Comparison of ENCODE assay signal across 8 mouse cellular contexts in the genomic region with DNA sequence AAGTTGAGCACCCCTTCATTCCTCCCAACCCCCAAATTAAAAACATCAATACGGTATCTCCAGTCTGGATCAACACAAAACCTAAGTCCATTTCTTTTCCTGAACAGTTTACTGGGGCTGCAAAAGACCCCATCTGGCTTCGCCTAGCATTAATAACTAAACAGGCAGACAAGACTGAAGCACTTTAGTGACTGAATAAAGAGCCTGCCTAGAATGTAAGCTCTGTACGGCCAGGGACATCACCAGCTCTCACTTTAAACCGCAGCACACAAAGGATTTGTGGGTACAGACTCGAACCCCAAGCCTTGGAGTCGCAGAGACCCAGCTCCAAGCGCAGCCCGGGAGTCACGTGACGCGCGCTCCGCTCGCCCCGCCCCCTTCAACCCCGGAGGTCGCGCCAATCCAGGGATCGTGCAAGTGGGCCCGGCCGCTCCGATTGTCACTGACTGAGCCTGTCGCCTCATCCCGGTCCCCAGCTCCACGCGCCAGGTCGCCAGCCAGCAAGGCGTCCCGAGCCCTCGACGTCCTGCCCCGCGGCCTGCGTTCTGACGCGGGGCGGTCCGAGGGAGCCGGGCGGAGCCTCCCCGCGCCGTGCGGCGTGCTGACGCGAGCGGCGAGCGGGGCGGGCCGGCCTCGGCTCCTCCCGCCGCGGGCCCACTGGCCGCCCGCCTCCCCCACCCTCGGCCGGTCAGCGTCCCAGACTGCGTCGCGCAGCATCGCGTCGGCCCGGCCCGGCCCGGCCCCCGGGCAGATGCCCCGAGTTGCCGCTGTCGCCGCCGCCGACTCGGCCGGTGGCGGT. TPM values are rescaled to one million over a fixed set of nuclear protein-coding genes. Genes with fewer than 3 reads are reported as not detected.
DNase-seq lines count a peak whose midpoint lies in the region; ATAC-seq and TF ChIP-seq lines count a peak whose summit lies in the region.

Gene Ric1, plus strand, starts transcription at position 646 of the 799 bp plus-strand sequence.

- H3K4me2 ChIP-seq in forebrain, embryonic 16.5 days (ENCODE audit: low read length) = peak within 1 kb of the TSS; percentile 85
- H3K4me2 ChIP-seq in neural tube, embryonic 14.5 days (ENCODE audit: low read depth, low read length) = peak within 1 kb of the TSS; percentile 80

- peak; percentile 83 for DNase-seq in G1E (ENCODE audit: low spot score)
- peak; percentile 91 for DNase-seq in cerebellum, adult 11-12 months
- DNase-seq in heart, postnatal 25 days (ENCODE audit: low spot score) = peak; percentile 83
- peak; percentile 85 to 88 for DNase-seq in layer of hippocampus, adult 18-20 months (ENCODE audit: low spot score in 2 of 2)
- DNase-seq in lung, adult 18-20 months = peak; percentile 82 to 89

- peaks cover 10% of the 10 kb centered on the region for H3K36me3 ChIP-seq in G1E (replicated peaks)
- no peaks in the 10 kb centered on the region for H3K36me3 ChIP-seq in forebrain, embryonic 16.5 days (ENCODE audit: control insufficient read depth, insufficient read depth)
- H3K36me3 ChIP-seq in neural tube, embryonic 14.5 days (ENCODE audit: control insufficient read depth, insufficient read depth, low read length) = no peaks in the 10 kb centered on the region
- H3K36me3 ChIP-seq in testis, adult 2 months (ENCODE audit: control insufficient read depth, insufficient read depth, low read length) = no peaks in the 10 kb centered on the region; the same call in 1 of the 2 replicates

- H3K27ac ChIP-seq in forebrain, embryonic 16.5 days (ENCODE audit: low read length) = peak within 1 kb of the TSS; percentile 91
- H3K27ac ChIP-seq in neural tube, embryonic 14.5 days (ENCODE audit: low read depth, low read length) = peak within 1 kb of the TSS; percentile 96
- peak within 1 kb of the TSS; percentile 59 for H3K27ac ChIP-seq in testis, adult 2 months (ENCODE audit: control insufficient read depth, insufficient read depth, low read depth, low read length)

- H3K9ac ChIP-seq in forebrain, embryonic 16.5 days (replicated peaks; ENCODE audit: low read depth, low read length) = peak within 1 kb of the TSS; percentile 92
- peak within 1 kb of the TSS; percentile 86 for H3K9ac ChIP-seq in neural tube, embryonic 14.5 days (replicated peaks; ENCODE audit: low read depth, low read length)

- peak; percentile 67; the same call in 1 of the 2 replicates for TF ChIP-seq POLR2A in testis, adult 2 months (IDR thresholded peaks at IDR 0.05; ENCODE audit: control insufficient read depth, low read depth, low read length)

- intact Hi-C loops in heart, postnatal 25 days (cut with DNase I) = loop anchor here (2.0 to 10.0 kb wide), 2 partner anchors 41 to 283 kb away; partner anchors contain the start of gene 9930021J03Rik

- WGBS in forebrain, embryonic 16.5 days = under 1% methylated on average over 72 of the region's 80 CpGs
- WGBS in neural tube, embryonic 14.5 days = under 1% methylated on average over 56 of the region's 80 CpGs

- no peaks in the 10 kb centered on the region for H3K27me3 ChIP-seq in G1E (ENCODE audit: insufficient read depth, low read length)
- H3K27me3 ChIP-seq in forebrain, embryonic 16.5 days (replicated peaks; ENCODE audit: control insufficient read depth, insufficient read depth, low read length) = no peaks in the 10 kb centered on the region
- H3K27me3 ChIP-seq in neural tube, embryonic 14.5 days (ENCODE audit: control insufficient read depth, insufficient read depth, low read length) = no peaks in the 10 kb centered on the region
- H3K27me3 ChIP-seq in testis, adult 2 months (ENCODE audit: control insufficient read depth, insufficient read depth, low read length) = no peaks in the 10 kb centered on the region

- H3K4me1 ChIP-seq in G1E (ENCODE audit: insufficient read depth, low read depth, low read length) = peaks cover 20% of the 10 kb centered on the region
- peaks cover 14% of the 10 kb centered on the region for H3K4me1 ChIP-seq in forebrain, embryonic 16.5 days (replicated peaks; ENCODE audit: control insufficient read depth, insufficient read depth, low read length)
- H3K4me1 ChIP-seq in neural tube, embryonic 14.5 days (ENCODE audit: control insufficient read depth, insufficient read depth, low read length) = peaks cover 7% of the 10 kb centered on the region
- H3K4me1 ChIP-seq in testis, adult 2 months (ENCODE audit: control insufficient read depth, insufficient read depth, low read length) = peaks cover 7% of the 10 kb centered on the region

- H3K9me3 ChIP-seq in G1E (replicated peaks) = no peaks in the 10 kb centered on the region
- H3K9me3 ChIP-seq in forebrain, embryonic 16.5 days (ENCODE audit: control insufficient read depth, low read length) = no peaks in the 10 kb centered on the region
- H3K9me3 ChIP-seq in neural tube, embryonic 14.5 days (ENCODE audit: control insufficient read depth, low read length) = no peaks in the 10 kb centered on the region

- H3K4me3 ChIP-seq in G1E (ENCODE audit: low read depth, low read length) = peak within 1 kb of the TSS; percentile 91
- H3K4me3 ChIP-seq in forebrain, embryonic 16.5 days (replicated peaks; ENCODE audit: low read length) = peak within 1 kb of the TSS; percentile 92
- peak within 1 kb of the TSS; percentile 83 for H3K4me3 ChIP-seq in neural tube, embryonic 14.5 days (ENCODE audit: low read depth, low read length)
- H3K4me3 ChIP-seq in testis, adult 2 months (ENCODE audit: control insufficient read depth, low read depth, low read length) = peak within 1 kb of the TSS; percentile 81

- no peak for TF ChIP-seq CTCF in G1E (IDR thresholded peaks at IDR 0.05; ENCODE audit: low read depth, low read length)
- no peak for TF ChIP-seq CTCF in testis, adult 2 months (IDR thresholded peaks at IDR 0.05; ENCODE audit: control insufficient read depth, insufficient read depth, insufficient replicate concordance, low read depth, low read length)

- peak; percentile 50 for ATAC-seq in G1E (ENCODE audit: extremely low read depth, insufficient number of reproducible peaks, low FRiP score, poor library complexity, severe bottlenecking)
- ATAC-seq in forebrain, embryonic 16.5 days = peak; percentile 98
- ATAC-seq in neural tube, embryonic 14.5 days (ENCODE audit: low read depth) = peak; percentile 97

RNA-seq across cellular contexts. Expression of gene Ric1, which starts in this region (rescaled TPM):
- total RNA-seq in G1E (2014; fragmentation: Nextera tagmentation) = 45.0 and 59.1 TPM in 2 replicates
- 50.5 and 50.7 TPM in 2 replicates for total RNA-seq in G1E (2017)
- polyA plus RNA-seq in G1E (2012) = 10.8 and 13.5 TPM in 2 replicates
- polyA plus RNA-seq in forebrain, embryonic 16.5 days (2015; fragmentation: Nextera tagmentation; extraction: Ambion mirVana) = 13.4 and 14.0 TPM in 2 replicates
- total RNA-seq in heart, postnatal 25 days (2021) = 10 to 100 TPM; 20.0 to 23.8 TPM
- 10 to 100 TPM; 41.8 to 42.0 TPM for total RNA-seq in layer of hippocampus, adult 18-20 months (2021)
- polyA plus RNA-seq in neural tube, embryonic 14.5 days (2014; fragmentation: Nextera tagmentation; extraction: Ambion mirVana) = 21.2 and 22.7 TPM in 2 replicates
- 4.6 and 5.2 TPM in 2 replicates for polyA plus RNA-seq in testis, adult 2 months (2012; rRNA removed)

Comparison
In these comparisons a context has a peak if more than half of its experiments do, and no peak if none do; other contexts are left out.
1. Peak in every context shown above with its lines: DNase-seq, ATAC-seq, H3K4me3 ChIP-seq and H3K27ac ChIP-seq.